Mouse (Mus musculus): ENCODE measurements around the gene Nipal3.

DNA sequence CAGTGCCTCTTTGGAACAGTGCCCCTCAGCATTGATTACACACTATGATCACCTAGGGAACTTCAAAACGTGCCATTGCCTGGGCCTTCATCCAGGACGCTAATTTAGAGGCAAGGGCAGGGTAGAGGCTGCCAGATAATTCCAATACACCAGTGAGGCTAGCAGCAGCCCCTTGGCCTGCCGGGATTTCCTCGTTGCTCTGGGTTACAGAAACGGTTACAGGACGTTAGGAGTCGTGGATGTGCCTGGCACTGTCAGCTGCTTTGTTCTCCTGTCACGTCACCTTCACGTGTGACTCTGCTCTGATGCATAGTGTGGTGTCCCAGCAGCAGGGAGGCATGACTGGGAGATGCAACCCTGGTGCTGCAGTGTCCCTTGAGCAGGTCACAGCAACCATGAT, 45.2 kb upstream of the Nipal3 start:
- TF ChIP-seq CTCF (IDR thresholded peaks at IDR 0.05) (no peak), POLR2A (IDR thresholded peaks at IDR 0.05; ENCODE audit: insufficient read depth, low read depth, low read length) (no peak), EP300 (IDR thresholded peaks at IDR 0.05; ENCODE audit: insufficient read depth, low read depth, low read length) (no peak)

Measured in heart, adult 2 months (tissue).